Mouse (Mus musculus): ENCODE results near the gene Arhgap35.
"Not testable (repeated sequence)": the region's sequence is repeated elsewhere in the genome, so short reads cannot be mapped to it uniquely, and the experiment has no call there.

The Arhgap35 gene

GRCm38 (mm10) chr7:16608961-16609360 lies 5.8 kb downstream of the Arhgap35 start:
- in situ Hi-C loops (cut with MboI; ENCODE audit: unreplicated experiment in 2 of 2) = no loop called here

- in situ Hi-C loops (cut with MboI; ENCODE audit: unreplicated experiment in 2 of 2) = no loop called here
Measured at GRCm38 (mm10) chr7:16608046-16608445, 6.7 kb downstream of the Arhgap35 start.

GRCm38 (mm10) chr7:16606808-16607207 lies 8.0 kb downstream of the Arhgap35 start:
- in situ Hi-C loops (cut with MboI; ENCODE audit: unreplicated experiment in 2 of 2) = not testable (repeated sequence)

GRCm38 (mm10) chr7:16604141-16604540 lies 10.7 kb downstream of the Arhgap35 start:
- in situ Hi-C loops (cut with MboI; ENCODE audit: unreplicated experiment in 2 of 2) = no loop called here

GRCm38 (mm10) chr7:16601683-16602102 lies 13.1 kb downstream of the Arhgap35 start:
- in situ Hi-C loops (cut with MboI; ENCODE audit: unreplicated experiment in 2 of 2) = no loop called here

- in situ Hi-C loops (cut with MboI; ENCODE audit: unreplicated experiment in 2 of 2) = no loop called here
Measured at GRCm38 (mm10) chr7:16599006-16599405, 15.8 kb downstream of the Arhgap35 start.

GRCm38 (mm10) chr7:16591292-16591691 lies 23.5 kb downstream of the Arhgap35 start:
- in situ Hi-C loops (cut with MboI; ENCODE audit: unreplicated experiment in 2 of 2) = no loop called here

- in situ Hi-C loops (cut with MboI; ENCODE audit: unreplicated experiment in 2 of 2) = no loop called here
Measured at GRCm38 (mm10) chr7:16587649-16588048, 27.1 kb downstream of the Arhgap35 start.

- in situ Hi-C loops (cut with MboI; ENCODE audit: unreplicated experiment in 2 of 2) = no loop called here
Measured at GRCm38 (mm10) chr7:16584384-16584783, 30.4 kb downstream of the Arhgap35 start.

GRCm38 (mm10) chr7:16583775-16584174 lies 31.0 kb downstream of the Arhgap35 start:
- in situ Hi-C loops (cut with MboI; ENCODE audit: unreplicated experiment in 2 of 2) = no loop called here

- in situ Hi-C loops (cut with MboI; ENCODE audit: unreplicated experiment in 2 of 2) = no loop called here
Measured at GRCm38 (mm10) chr7:16582299-16582698, 32.5 kb downstream of the Arhgap35 start.

GRCm38 (mm10) chr7:16581276-16582100 lies 33.3 kb downstream of the Arhgap35 start:
- in situ Hi-C loops (cut with MboI; ENCODE audit: unreplicated experiment in 2 of 2) = no loop called here

- in situ Hi-C loops (cut with MboI; ENCODE audit: unreplicated experiment in 2 of 2) = no loop called here
Measured at GRCm38 (mm10) chr7:16576719-16577118, 38.1 kb downstream of the Arhgap35 start.

GRCm38 (mm10) chr7:16571191-16571590 lies 43.6 kb downstream of the Arhgap35 start:
- in situ Hi-C loops (cut with MboI; ENCODE audit: unreplicated experiment in 2 of 2) = no loop called here

GRCm38 (mm10) chr7:16570737-16571136 lies 44.1 kb downstream of the Arhgap35 start:
- in situ Hi-C loops (cut with MboI; ENCODE audit: unreplicated experiment in 2 of 2) = no loop called here

- in situ Hi-C loops (cut with MboI; ENCODE audit: unreplicated experiment in 2 of 2) = no loop called here
Measured at GRCm38 (mm10) chr7:16564491-16564890, 50.3 kb downstream of the Arhgap35 start.

- in situ Hi-C loops (cut with MboI; ENCODE audit: unreplicated experiment in 2 of 2) = no loop called here
Measured at GRCm38 (mm10) chr7:16557783-16558538, 56.8 kb downstream of the Arhgap35 start.

- in situ Hi-C loops (cut with MboI; ENCODE audit: unreplicated experiment in 2 of 2) = no loop called here
Measured at GRCm38 (mm10) chr7:16557251-16557650, 57.5 kb downstream of the Arhgap35 start.

- in situ Hi-C loops (cut with MboI; ENCODE audit: unreplicated experiment in 2 of 2) = no loop called here
Measured at GRCm38 (mm10) chr7:16554215-16554614, 60.6 kb downstream of the Arhgap35 start.

- in situ Hi-C loops (cut with MboI; ENCODE audit: unreplicated experiment in 2 of 2) = no loop called here
Measured at GRCm38 (mm10) chr7:16551581-16551980, 63.2 kb downstream of the Arhgap35 start.

GRCm38 (mm10) chr7:16549299-16549698 lies 65.5 kb downstream of the Arhgap35 start:
- in situ Hi-C loops (cut with MboI; ENCODE audit: unreplicated experiment in 2 of 2) = no loop called here

GRCm38 (mm10) chr7:16544770-16545169 lies 70.0 kb downstream of the Arhgap35 start:
- in situ Hi-C loops (cut with MboI; ENCODE audit: unreplicated experiment in 2 of 2) = no loop called here

All from v-Abl transformed pro-B cells (cell line).